Mouse (Mus musculus): ENCODE data around the gene Cox10. TPM values are rescaled to one million over a fixed set of nuclear protein-coding genes. Genes with fewer than 3 reads are reported as not detected.

Gene Cox10
- polyA plus RNA-seq, 1 experiment = 8.2 TPM

DNA sequence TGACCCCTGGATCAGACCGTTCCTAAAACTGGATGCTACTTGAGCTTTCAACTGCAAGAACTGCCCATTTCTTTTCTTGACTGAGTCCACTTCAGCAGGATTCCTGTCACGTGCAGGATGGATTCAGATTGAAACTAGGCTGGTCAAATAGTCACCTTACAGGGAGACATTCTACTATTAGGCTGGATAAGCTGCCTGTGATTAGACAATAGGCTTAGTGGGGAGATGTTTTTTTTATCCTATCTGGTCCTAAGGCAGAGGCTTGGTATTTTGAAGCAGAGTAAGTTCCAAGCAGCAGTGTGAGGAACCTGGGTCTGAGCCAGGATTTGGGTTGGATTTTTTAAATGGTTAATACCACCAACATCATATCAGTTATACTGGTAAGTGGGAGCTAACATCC, 125.4 kb downstream of the Cox10 start:
- 81% methylated on average over 2 of the region's 2 CpGs for WGBS
- no peak for TF ChIP-seq CTCF (IDR thresholded peaks at IDR 0.05; ENCODE audit: control insufficient read depth, insufficient read depth, low read length)
- TF ChIP-seq POLR2A (IDR thresholded peaks at IDR 0.05; ENCODE audit: borderline replicate concordance, control insufficient read depth, low read depth, low read length) = no peak

DNA sequence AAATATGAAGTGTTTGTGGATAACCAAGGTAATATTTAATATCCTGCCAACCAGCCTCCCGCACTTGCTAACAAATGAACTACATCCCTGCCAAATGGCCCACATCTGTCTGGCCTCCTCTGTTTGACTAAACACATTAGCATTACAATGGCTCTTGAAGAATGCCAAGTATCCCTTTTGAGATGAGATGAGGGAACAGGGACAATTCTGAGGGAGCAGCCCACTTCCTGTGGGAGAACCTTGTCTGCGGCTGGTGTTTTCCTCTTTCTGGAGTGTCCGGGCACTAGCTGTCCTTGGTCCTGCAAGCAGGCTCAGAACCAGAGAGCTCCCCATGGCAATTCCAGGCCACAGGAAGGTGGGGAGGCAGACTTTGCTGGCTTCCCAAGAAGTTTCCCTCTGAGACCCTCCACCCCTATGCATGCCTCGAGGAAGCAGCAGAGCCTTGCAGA, 126.5 kb downstream of the Cox10 start:
- Histone ChIP-seq H3K4me1 (ENCODE audit: control insufficient read depth, insufficient read depth, low read length) (no peaks in the 10 kb centered on the region), H3K27ac (ENCODE audit: control insufficient read depth, insufficient read depth, low read depth, low read length, poor library complexity) (no peak overlapping the region), H3K4me3 (replicated peaks; ENCODE audit: control insufficient read depth, low read depth, low read length) (no peak overlapping the region)
- TF ChIP-seq POLR2A (IDR thresholded peaks at IDR 0.05; ENCODE audit: borderline replicate concordance, control insufficient read depth, low read depth, low read length) (no peak), CTCF (IDR thresholded peaks at IDR 0.05; ENCODE audit: control insufficient read depth, insufficient read depth, low read length) (no peak)
- 72% methylated on average over 4 of the region's 4 CpGs for WGBS

More for the DNA sequence above, 125.4 kb downstream of the Cox10 start:
- no peaks in the 10 kb centered on the region for H3K4me1 ChIP-seq (ENCODE audit: control insufficient read depth, insufficient read depth, low read length)
- H3K4me3 ChIP-seq (replicated peaks; ENCODE audit: control insufficient read depth, low read depth, low read length) = no peak overlapping the region
- H3K27ac ChIP-seq (ENCODE audit: control insufficient read depth, insufficient read depth, low read depth, low read length, poor library complexity) = no peak overlapping the region

DNA sequence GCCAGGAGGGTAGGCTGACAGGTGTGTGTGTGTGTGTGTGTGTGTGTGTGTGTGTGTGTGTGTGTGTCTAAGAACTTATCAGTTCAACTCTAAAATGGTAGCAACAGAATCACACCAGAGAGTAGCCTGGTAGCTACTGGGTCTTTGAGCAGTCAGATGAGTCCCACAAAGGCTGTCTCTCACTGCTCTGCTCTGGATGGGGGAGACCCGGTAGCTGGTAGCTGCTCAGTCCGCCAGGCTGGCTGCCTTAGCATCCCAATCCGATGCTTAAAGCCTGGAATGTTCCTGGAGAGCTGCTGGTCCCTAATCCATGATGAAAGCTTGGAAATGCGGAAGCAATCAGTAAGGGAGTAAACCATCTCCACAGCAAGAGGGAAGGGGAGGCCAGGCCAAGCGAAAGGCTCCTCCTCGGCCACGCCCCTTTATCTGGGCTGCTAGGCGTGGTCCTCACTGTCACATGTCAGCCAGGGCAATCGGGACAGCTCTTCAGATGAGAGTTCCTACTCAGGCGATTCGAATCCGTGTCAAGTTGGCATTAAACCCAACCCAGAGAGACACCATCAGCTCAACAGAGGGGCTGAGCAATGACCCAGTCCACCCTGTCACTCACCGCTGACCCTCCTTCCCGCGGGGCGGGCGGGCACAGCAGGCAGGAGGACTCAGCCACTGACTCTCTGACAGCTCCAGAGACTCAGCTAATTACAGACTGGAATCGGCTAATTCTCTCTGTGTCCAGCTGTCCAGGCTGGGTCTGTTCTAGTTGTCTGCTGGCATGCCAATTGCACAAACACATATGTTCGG, 127.2 kb downstream of the Cox10 start:
- H3K4me3 ChIP-seq (replicated peaks; ENCODE audit: control insufficient read depth, low read depth, low read length) = no peak overlapping the region
- no peaks in the 10 kb centered on the region for H3K4me1 ChIP-seq (ENCODE audit: control insufficient read depth, insufficient read depth, low read length)
- TF ChIP-seq CTCF (IDR thresholded peaks at IDR 0.05; ENCODE audit: control insufficient read depth, insufficient read depth, low read length) = no peak
- no peak for TF ChIP-seq POLR2A (IDR thresholded peaks at IDR 0.05; ENCODE audit: borderline replicate concordance, control insufficient read depth, low read depth, low read length)
- 25% methylated on average over 19 of the region's 19 CpGs for WGBS
- H3K27ac ChIP-seq (ENCODE audit: control insufficient read depth, insufficient read depth, low read depth, low read length, poor library complexity) = no peak overlapping the region

DNA sequence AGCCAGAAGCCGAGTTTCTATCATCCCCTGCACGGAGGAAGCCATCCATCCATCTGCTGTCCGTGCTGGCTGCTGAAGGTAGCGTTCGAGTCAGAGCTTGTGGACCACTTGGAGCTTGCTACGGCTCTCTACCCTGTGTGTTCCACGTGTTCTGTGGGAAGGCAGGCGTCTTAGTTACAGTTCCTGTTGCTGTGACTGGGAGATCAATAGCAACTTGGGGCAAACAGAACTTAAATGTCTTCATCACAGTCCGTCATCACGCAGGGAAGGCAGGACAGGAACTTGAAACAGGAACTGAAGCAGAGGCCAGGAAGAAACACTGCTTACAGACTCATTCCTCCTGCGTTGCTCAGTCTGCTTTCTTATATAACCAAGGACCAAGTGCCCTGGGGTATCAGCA, 130.9 kb downstream of the Cox10 start:
- H3K4me1 ChIP-seq (ENCODE audit: control insufficient read depth, insufficient read depth, low read length) = no peaks in the 10 kb centered on the region
- 63% methylated on average over 11 of the region's 11 CpGs for WGBS
- no peak overlapping the region for H3K4me3 ChIP-seq (replicated peaks; ENCODE audit: control insufficient read depth, low read depth, low read length)
- TF ChIP-seq CTCF (IDR thresholded peaks at IDR 0.05; ENCODE audit: control insufficient read depth, insufficient read depth, low read length) = no peak
- TF ChIP-seq POLR2A (IDR thresholded peaks at IDR 0.05; ENCODE audit: borderline replicate concordance, control insufficient read depth, low read depth, low read length) = no peak
- H3K27ac ChIP-seq (ENCODE audit: control insufficient read depth, insufficient read depth, low read depth, low read length, poor library complexity) = no peak overlapping the region

DNA sequence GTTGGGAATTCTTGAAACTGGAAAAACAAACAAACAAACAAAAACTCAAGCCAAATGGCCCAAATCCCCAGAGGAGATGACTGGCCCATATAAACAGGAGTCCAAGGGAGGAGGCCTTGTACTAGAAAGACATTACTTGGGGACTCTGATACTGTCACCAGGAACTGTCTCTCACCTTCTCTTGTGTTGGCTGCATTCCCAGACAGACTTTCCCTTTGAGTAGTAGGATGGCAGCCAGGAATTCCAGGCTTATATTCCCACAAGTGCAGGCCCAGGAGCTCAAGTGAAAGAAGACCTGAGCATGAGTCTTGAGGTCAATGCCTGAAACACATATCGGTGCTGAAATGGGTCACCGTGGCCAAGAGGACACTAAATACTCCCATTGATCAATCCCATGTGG, 132.2 kb downstream of the Cox10 start:
- H3K4me3 ChIP-seq (replicated peaks; ENCODE audit: control insufficient read depth, low read depth, low read length) = no peak overlapping the region
- H3K27ac ChIP-seq (ENCODE audit: control insufficient read depth, insufficient read depth, low read depth, low read length, poor library complexity) = no peak overlapping the region
- TF ChIP-seq POLR2A (IDR thresholded peaks at IDR 0.05; ENCODE audit: borderline replicate concordance, control insufficient read depth, low read depth, low read length) (no peak), CTCF (IDR thresholded peaks at IDR 0.05; ENCODE audit: control insufficient read depth, insufficient read depth, low read length) (no peak)
- WGBS = 93% methylated on average over 2 of the region's 2 CpGs
- H3K4me1 ChIP-seq (ENCODE audit: control insufficient read depth, insufficient read depth, low read length) = no peaks in the 10 kb centered on the region

DNA sequence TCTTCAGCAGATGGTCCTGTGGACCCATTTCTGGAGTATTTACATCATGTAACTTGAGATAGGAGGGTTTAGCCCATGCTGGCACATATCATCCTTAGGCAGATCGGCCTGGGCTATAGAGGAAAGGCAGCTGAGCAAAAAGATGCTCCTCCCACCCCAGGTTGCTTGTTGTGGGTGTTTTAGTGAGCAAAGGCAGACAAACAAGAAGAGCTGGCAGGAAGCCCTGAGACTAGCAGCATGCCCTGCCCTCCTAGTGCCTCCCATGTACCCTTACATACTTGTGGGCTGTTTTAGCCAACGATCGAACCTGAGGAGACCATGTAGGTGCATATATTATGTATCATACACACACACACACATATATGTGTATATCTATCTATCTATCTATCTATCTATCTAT, 135.3 kb downstream of the Cox10 start:
- TF ChIP-seq POLR2A (IDR thresholded peaks at IDR 0.05; ENCODE audit: borderline replicate concordance, control insufficient read depth, low read depth, low read length) (no peak), CTCF (IDR thresholded peaks at IDR 0.05; ENCODE audit: control insufficient read depth, insufficient read depth, low read length) (no peak)
- no peak overlapping the region for H3K4me3 ChIP-seq (replicated peaks; ENCODE audit: control insufficient read depth, low read depth, low read length)
- no peaks in the 10 kb centered on the region for H3K4me1 ChIP-seq (ENCODE audit: control insufficient read depth, insufficient read depth, low read length)
- 78% methylated on average over 3 of the region's 3 CpGs for WGBS
- H3K27ac ChIP-seq (ENCODE audit: control insufficient read depth, insufficient read depth, low read depth, low read length, poor library complexity) = no peak overlapping the region

DNA sequence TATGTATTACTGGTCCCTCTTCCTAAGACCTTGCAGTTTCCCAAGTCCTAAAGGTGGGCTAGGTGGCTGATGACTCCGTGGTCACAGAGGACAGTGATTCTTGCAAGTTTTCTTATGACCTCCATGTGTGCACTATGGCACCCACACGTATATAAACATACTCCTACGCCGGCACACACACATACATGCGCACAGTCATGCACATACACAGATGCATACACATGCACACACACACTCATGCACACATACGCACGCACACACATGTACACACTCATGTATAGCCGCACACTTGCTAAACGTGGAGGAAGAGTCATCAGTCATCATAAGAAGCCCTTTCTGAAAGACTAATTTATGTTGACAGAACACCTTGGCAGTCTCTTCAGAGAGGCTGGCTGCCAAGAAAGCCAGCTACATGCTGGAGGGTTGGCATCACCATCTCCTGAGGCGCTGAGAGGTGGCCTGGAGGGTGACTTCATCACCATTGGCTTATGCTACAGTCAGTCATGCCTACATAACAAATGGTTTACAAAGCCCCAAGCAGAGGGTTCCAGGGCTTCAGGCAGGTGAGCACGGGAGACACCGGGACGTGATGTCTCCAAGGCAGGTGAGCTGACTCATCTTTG, 135.9 kb downstream of the Cox10 start:
- WGBS = 86% methylated on average over 13 of the region's 13 CpGs
- H3K4me1 ChIP-seq (ENCODE audit: control insufficient read depth, insufficient read depth, low read length) = no peaks in the 10 kb centered on the region
- no peak overlapping the region for H3K27ac ChIP-seq (ENCODE audit: control insufficient read depth, insufficient read depth, low read depth, low read length, poor library complexity)
- TF ChIP-seq CTCF (IDR thresholded peaks at IDR 0.05; ENCODE audit: control insufficient read depth, insufficient read depth, low read length) (no peak), POLR2A (IDR thresholded peaks at IDR 0.05; ENCODE audit: borderline replicate concordance, control insufficient read depth, low read depth, low read length) (no peak)
- H3K4me3 ChIP-seq (replicated peaks; ENCODE audit: control insufficient read depth, low read depth, low read length) = no peak overlapping the region

DNA sequence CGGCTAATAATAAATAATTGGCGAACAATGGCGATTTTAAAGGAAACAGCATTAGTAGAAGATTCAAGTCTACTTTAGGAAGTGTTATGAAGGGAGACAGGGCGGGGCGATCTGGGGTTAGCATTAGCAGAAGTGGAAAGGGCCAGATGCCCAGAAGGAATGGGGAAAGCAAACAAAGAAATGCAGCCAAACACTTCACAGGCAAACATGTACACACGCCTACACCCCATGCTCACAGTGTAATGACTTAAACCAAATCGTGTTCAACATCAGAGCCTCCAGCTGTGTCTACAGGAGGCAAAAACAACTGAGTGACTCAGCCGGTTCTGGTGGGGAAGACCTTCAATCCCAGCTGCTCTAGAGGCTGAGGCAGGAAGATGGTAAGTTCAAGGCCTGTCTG, 137.1 kb downstream of the Cox10 start:
- no peak for TF ChIP-seq POLR2A (IDR thresholded peaks at IDR 0.05; ENCODE audit: borderline replicate concordance, control insufficient read depth, low read depth, low read length)
- no peak for TF ChIP-seq CTCF (IDR thresholded peaks at IDR 0.05; ENCODE audit: control insufficient read depth, insufficient read depth, low read length)
- no peaks in the 10 kb centered on the region for H3K4me1 ChIP-seq (ENCODE audit: control insufficient read depth, insufficient read depth, low read length)
- H3K27ac ChIP-seq (ENCODE audit: control insufficient read depth, insufficient read depth, low read depth, low read length, poor library complexity) = no peak overlapping the region
- 66% methylated on average over 8 of the region's 8 CpGs for WGBS
- no peak overlapping the region for H3K4me3 ChIP-seq (replicated peaks; ENCODE audit: control insufficient read depth, low read depth, low read length)
